15 mouse cellular contexts compared by ENCODE assay signal in genomic region chr9:101956228-101956627, GRCm38 (mm10).
DNase-seq lines count a peak whose midpoint lies in the region; ATAC-seq and TF ChIP-seq lines count a peak whose summit lies in the region.
"Had no signal": no experiment of that assay in that cellular context is flagged by ENCODE, and none has a peak within 500 bp of the region (broad histone marks: within the 10 kb centered on the region; RNA-seq: fewer than 3 reads in every experiment).

No protein-coding gene starts in this region.

- no peak for DNase-seq in forebrain, embryonic 10.5 days (ENCODE audit: extremely low spot score, low spot score)
- no peak for DNase-seq in forebrain, embryonic 11.5 days (ENCODE audit: low spot score)
- DNase-seq in layer of hippocampus, adult 9-11 months: peak; percentile 34
- no peak for DNase-seq in layer of hippocampus, postnatal 25 days (ENCODE audit: extremely low spot score in 1 of 2, low spot score in 1 of 2)
- no peak for DNase-seq in liver, postnatal 0 days
- DNase-seq in cerebellum, postnatal 4 days (ENCODE audit: low spot score in 2 of 2): no peak
- DNase-seq: liver; lung, embryonic 14.5 days; thymus, postnatal 25 days had no signal

- no peak for ATAC-seq in forebrain, embryonic 11.5 days (replicated peaks; ENCODE audit: low FRiP score)
- no peak for ATAC-seq in forebrain, embryonic 12.5 days (ENCODE audit: low FRiP score)
- ATAC-seq in midbrain, embryonic 12.5 days (ENCODE audit: low FRiP score, low read depth): no peak
- no peak for ATAC-seq in liver, postnatal 0 days

- no peak for TF ChIP-seq EP300 in liver, postnatal 0 days (IDR thresholded peaks at IDR 0.05; ENCODE audit: low read depth)

- H3K4me2 ChIP-seq in forebrain, embryonic 11.5 days (ENCODE audit: low read depth, low read length, severe bottlenecking): no peak overlapping the region
- H3K4me2 ChIP-seq in forebrain, embryonic 12.5 days: no peak overlapping the region
- no peak overlapping the region for H3K4me2 ChIP-seq in midbrain, embryonic 12.5 days (replicated peaks)
- H3K4me2 ChIP-seq in liver, postnatal 0 days (ENCODE audit: low read depth, low read length): no peak overlapping the region
- H3K4me2 ChIP-seq: kidney, embryonic 15.5 days; lung, embryonic 14.5 days; neural tube, embryonic 12.5 days had no signal

- no peak overlapping the region for H3K9ac ChIP-seq in forebrain, embryonic 11.5 days (ENCODE audit: low read length)
- no peak overlapping the region for H3K9ac ChIP-seq in forebrain, embryonic 12.5 days
- H3K9ac ChIP-seq in midbrain, embryonic 12.5 days (replicated peaks): no peak overlapping the region
- no peak overlapping the region for H3K9ac ChIP-seq in liver, postnatal 0 days (replicated peaks)
- H3K9ac ChIP-seq: kidney, embryonic 15.5 days; lung, embryonic 14.5 days; neural tube, embryonic 12.5 days had no signal

- H3K36me3 ChIP-seq in forebrain, embryonic 10.5 days (replicated peaks): no peaks in the 10 kb centered on the region
- H3K36me3 ChIP-seq in forebrain, embryonic 11.5 days (ENCODE audit: control insufficient read depth, insufficient read depth, low read length): no peaks in the 10 kb centered on the region
- H3K36me3 ChIP-seq in forebrain, embryonic 12.5 days (replicated peaks): no peaks in the 10 kb centered on the region
- no peaks in the 10 kb centered on the region for H3K36me3 ChIP-seq in midbrain, embryonic 12.5 days
- no peaks in the 10 kb centered on the region for H3K36me3 ChIP-seq in liver, postnatal 0 days (replicated peaks; ENCODE audit: insufficient read depth, low read length)
- H3K36me3 ChIP-seq: embryonic facial prominence, embryonic 10.5 days; kidney, embryonic 15.5 days; neural tube, embryonic 12.5 days had no signal

- 48% methylated on average over 4 of the region's 4 CpGs for WGBS in forebrain, embryonic 10.5 days
- WGBS in forebrain, embryonic 11.5 days: 46% methylated on average over 4 of the region's 4 CpGs
- WGBS in forebrain, embryonic 12.5 days: 51% methylated on average over 4 of the region's 4 CpGs
- 40% methylated on average over 4 of the region's 4 CpGs for WGBS in midbrain, embryonic 12.5 days
- WGBS in liver, postnatal 0 days (ENCODE audit: insufficient replicate concordance): 29% methylated on average over 4 of the region's 4 CpGs

- 0 out of 2 replicates have a peak overlapping the region, but pooled peaks have one; percentile 16 for H3K27ac ChIP-seq in forebrain, embryonic 10.5 days
- H3K27ac ChIP-seq in forebrain, embryonic 11.5 days (ENCODE audit: low read depth, low read length): no peak overlapping the region
- H3K27ac ChIP-seq in forebrain, embryonic 12.5 days: 0 out of 2 replicates have a peak overlapping the region, but pooled peaks have one; percentile 13
- H3K27ac ChIP-seq in midbrain, embryonic 12.5 days (replicated peaks): 0 out of 2 replicates have a peak overlapping the region, but pooled peaks have one; percentile 10
- no peak overlapping the region for H3K27ac ChIP-seq in liver, postnatal 0 days (ENCODE audit: low read depth)
- H3K27ac ChIP-seq: embryonic facial prominence, embryonic 10.5 days; kidney, embryonic 15.5 days; neural tube, embryonic 12.5 days had no signal

- no peaks in the 10 kb centered on the region for H3K9me3 ChIP-seq in forebrain, embryonic 10.5 days
- H3K9me3 ChIP-seq in forebrain, embryonic 11.5 days (ENCODE audit: control insufficient read depth, low read length): no peaks in the 10 kb centered on the region
- H3K9me3 ChIP-seq in forebrain, embryonic 12.5 days: no peaks in the 10 kb centered on the region
- no peaks in the 10 kb centered on the region for H3K9me3 ChIP-seq in midbrain, embryonic 12.5 days
- H3K9me3 ChIP-seq in liver, postnatal 0 days (ENCODE audit: low read length): no peaks in the 10 kb centered on the region
- H3K9me3 ChIP-seq: embryonic facial prominence, embryonic 10.5 days; kidney, embryonic 15.5 days; megakaryocyte, embryonic 14.5 days; neural tube, embryonic 12.5 days had no signal

- H3K27me3 ChIP-seq in forebrain, embryonic 10.5 days (ENCODE audit: poor library complexity, severe bottlenecking): no peaks in the 10 kb centered on the region
- no peaks in the 10 kb centered on the region for H3K27me3 ChIP-seq in forebrain, embryonic 11.5 days (ENCODE audit: control insufficient read depth, insufficient read depth, low read length)
- H3K27me3 ChIP-seq in forebrain, embryonic 12.5 days: no peaks in the 10 kb centered on the region
- no peaks in the 10 kb centered on the region for H3K27me3 ChIP-seq in midbrain, embryonic 12.5 days
- no peaks in the 10 kb centered on the region for H3K27me3 ChIP-seq in liver, postnatal 0 days (ENCODE audit: insufficient read depth, low read length)
- H3K27me3 ChIP-seq: kidney, embryonic 15.5 days; neural tube, embryonic 12.5 days had no signal

- peaks cover 6% of the 10 kb centered on the region; the same call in 1 of the 2 replicates for H3K4me1 ChIP-seq in forebrain, embryonic 10.5 days
- H3K4me1 ChIP-seq in forebrain, embryonic 11.5 days (replicated peaks; ENCODE audit: control insufficient read depth, insufficient read depth, low read length): no peaks in the 10 kb centered on the region
- peaks cover 18% of the 10 kb centered on the region for H3K4me1 ChIP-seq in forebrain, embryonic 12.5 days
- peaks cover 8% of the 10 kb centered on the region; the same call in 1 of the 2 replicates for H3K4me1 ChIP-seq in midbrain, embryonic 12.5 days
- H3K4me1 ChIP-seq in liver, postnatal 0 days (ENCODE audit: insufficient read depth): no peaks in the 10 kb centered on the region
- H3K4me1 ChIP-seq: kidney, embryonic 15.5 days; neural tube, embryonic 12.5 days had no signal

- no peak overlapping the region for H3K4me3 ChIP-seq in forebrain, embryonic 10.5 days
- no peak overlapping the region for H3K4me3 ChIP-seq in forebrain, embryonic 11.5 days (ENCODE audit: low read depth, low read length)
- H3K4me3 ChIP-seq in forebrain, embryonic 12.5 days (replicated peaks): no peak overlapping the region
- H3K4me3 ChIP-seq in midbrain, embryonic 12.5 days: no peak overlapping the region
- H3K4me3 ChIP-seq in liver, postnatal 0 days (ENCODE audit: low read depth, low read length): no peak overlapping the region
- H3K4me3 ChIP-seq: embryonic facial prominence, embryonic 10.5 days; kidney, embryonic 15.5 days; megakaryocyte, embryonic 14.5 days; neural tube, embryonic 12.5 days had no signal

- TF ChIP-seq CTCF in liver, postnatal 0 days (IDR thresholded peaks at IDR 0.05; ENCODE audit: low read depth): no peak

Comparison
In these comparisons a context has a peak if more than half of its experiments do, and no peak if none do; other contexts are left out.
1. H3K27ac ChIP-seq: peak in forebrain, embryonic 10.5 days (single experiment), forebrain, embryonic 12.5 days (single experiment) and midbrain, embryonic 12.5 days (single experiment); none in forebrain, embryonic 11.5 days (single experiment) and liver, postnatal 0 days (single experiment).